Mouse (Mus musculus) gastrocnemius, postnatal 25 days (tissue): ENCODE data around the gene Gpatch2l. TPM values are rescaled to one million over a fixed set of nuclear protein-coding genes. Genes with fewer than 3 reads are reported as not detected.

Experiments
- DNase-seq: peaks from one replicate; pipeline ENCODE4 v3.0.0; 2022
- long read RNA-seq, 2 experiments: library from polyadenylated mRNA; stranded (forward); transcript quantifications; one replicate each; pipeline ENCODE4 v2.0.0; 2021
- total RNA-seq, 2 experiments: library from RNA; stranded (reverse); gene quantifications; 1 replicate in 1 of 2; 2 replicates in 1 of 2; pipeline ENCODE4 v1.2.3; 2021

The Gpatch2l gene
- total RNA-seq: 10 to 100 TPM; 10.7 to 10.8 TPM
- long read RNA-seq, experiment 1, full-length matches to known transcripts: 8 of 11 reads
- long read RNA-seq, experiment 1, partial matches to known transcripts: 1 of 11 reads
- long read RNA-seq, experiment 1, other reads (novel, unspliced or antisense): 2 of 11 reads
- long read RNA-seq, experiment 2, full-length matches to known transcripts: 2 of 3 reads
- long read RNA-seq, experiment 2, partial matches to known transcripts: 0 of 3 reads
- long read RNA-seq, experiment 2, other reads (novel, unspliced or antisense): 1 of 3 reads

DNA sequence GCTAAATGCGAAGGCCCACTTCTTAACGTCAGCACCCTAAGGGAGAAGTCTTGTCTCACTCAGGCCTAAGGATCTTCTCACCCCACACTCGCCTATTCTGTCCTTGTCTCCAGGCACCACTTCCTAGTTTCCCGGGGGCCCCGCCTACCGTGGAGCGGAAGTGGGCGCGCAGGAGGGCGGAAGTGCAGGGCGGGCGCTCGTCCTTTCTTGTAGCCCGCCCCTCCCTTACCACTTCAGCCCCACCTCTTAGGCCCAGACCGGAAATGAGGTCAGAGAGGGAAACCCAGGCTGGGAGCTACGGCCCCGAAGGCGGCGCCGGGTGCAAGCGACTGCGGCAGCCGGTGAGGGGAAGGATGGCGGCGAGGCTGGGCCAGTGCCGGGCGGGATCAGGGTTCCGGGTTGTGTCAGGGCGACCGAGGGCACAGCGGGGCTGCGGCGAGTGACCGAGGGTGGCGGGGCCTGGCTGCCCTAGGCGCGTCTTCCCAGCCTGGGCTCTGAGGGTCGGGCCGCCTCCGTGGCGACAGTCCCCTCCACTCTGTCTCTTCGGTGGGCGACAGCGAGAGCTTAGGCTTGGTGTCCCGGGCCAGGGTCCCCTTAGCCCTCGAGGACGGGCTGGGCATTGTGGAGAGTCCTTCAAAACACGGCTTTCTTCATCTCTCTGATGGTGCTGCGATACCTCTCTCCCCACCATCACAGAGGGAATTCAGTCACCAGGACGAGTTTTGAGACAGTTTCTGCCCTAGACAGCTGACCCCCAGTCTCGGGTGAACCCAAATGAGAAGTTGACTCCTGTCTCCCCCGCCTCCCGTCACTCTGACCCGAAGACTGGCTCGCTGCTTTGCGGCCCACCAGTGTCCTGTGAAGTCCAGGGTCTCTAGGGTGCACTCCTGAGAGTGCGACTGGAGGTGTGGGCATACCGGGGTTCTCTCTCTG is at the start of gene Gpatch2l:
Gpatch2l (plus strand) TSS at position 255 of the 933 bp plus-strand sequence.
- DNase-seq: peak; percentile 96

DNA sequence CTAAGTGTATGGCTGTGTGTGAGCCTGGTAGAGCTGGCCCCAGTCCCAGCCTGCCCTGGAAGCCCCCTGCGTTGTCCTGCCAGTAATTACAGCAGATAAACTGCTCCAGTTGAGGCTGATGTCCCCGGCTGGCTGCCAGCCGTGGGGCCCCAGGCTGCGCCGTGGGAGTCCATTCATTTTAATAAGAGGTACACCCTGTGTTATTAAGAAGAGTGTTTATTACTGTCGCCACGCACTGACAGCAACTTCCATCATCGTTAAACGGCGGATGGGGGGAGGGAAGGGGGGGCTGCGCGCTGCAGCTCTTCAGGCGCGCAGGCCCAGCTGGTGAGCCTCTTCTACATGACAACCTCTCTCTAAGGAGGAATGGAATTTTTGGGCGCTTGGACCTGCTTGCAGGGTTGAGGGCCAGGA is 49.6 kb upstream of the Gpatch2l start:
- no peak for DNase-seq

DNA sequence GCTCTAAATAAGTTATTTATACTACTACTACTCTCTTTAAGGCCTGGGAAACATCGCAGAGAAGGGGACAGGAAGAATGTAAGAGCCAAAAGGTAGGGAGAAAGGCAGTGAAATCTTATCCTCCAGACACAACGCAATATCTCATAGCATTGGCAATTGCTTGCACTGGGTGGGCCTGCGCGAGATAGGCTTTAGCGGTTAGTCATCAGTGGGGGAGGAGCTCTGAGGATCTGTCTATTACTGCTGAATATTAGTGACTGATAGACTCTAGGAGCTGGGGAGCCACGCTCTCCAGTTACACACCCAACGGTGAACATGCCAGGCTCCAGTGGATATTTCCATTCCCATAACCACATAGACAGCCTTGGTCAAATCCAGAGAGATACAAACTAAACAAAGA is 44.7 kb upstream of the Gpatch2l start:
- no peak for DNase-seq

DNA sequence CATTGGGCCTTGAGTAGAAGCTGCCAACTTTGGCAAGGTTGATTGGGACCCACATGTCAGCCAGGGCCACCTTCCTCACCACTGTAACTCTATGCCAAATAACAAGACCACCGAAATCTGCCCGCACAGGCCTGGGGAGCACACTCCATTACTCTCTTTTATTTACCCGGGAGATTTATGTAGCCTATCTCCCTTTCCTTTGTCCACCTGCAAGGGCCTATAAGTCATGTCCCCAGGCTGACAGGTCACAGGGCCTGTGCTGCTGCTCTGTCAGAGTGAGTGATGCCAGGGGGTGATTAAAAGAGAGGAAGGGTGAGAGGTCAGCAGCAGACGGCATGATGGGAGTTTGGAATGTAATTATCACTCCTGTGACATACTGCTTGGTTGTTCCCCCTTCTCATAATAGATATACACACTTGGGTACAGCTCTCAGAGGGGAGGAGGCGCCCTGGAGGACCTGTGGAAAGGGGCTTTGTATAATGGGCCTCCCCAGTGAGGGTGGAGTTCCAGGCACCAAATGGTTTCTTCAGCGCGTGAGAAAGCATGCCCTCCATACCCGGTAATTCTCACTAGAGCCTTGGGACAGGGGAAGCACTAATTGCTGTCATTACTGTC is 38.1 kb upstream of the Gpatch2l start:
- no peak for DNase-seq

DNA sequence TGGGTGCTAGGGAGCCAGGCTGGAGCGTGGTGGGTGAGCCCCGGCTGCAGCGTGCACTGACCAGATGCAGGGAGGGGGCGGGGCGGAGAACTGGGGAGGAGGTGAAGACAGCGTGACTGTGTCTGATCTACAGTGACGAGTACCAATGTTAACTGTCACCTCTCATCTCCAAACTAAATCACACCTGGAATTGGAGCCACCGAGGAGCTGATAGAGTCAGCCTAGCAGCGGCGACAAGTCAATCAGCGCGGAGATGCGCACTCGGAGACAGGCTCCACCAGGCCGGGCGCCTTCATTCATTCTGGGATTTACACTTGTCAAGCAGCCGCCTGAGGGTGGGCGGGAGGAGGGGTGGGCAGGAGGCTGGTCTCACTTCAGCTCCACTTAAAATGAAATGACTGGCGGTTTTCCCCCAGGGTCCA is 30.5 kb upstream of the Gpatch2l start:
- no peak for DNase-seq

DNA sequence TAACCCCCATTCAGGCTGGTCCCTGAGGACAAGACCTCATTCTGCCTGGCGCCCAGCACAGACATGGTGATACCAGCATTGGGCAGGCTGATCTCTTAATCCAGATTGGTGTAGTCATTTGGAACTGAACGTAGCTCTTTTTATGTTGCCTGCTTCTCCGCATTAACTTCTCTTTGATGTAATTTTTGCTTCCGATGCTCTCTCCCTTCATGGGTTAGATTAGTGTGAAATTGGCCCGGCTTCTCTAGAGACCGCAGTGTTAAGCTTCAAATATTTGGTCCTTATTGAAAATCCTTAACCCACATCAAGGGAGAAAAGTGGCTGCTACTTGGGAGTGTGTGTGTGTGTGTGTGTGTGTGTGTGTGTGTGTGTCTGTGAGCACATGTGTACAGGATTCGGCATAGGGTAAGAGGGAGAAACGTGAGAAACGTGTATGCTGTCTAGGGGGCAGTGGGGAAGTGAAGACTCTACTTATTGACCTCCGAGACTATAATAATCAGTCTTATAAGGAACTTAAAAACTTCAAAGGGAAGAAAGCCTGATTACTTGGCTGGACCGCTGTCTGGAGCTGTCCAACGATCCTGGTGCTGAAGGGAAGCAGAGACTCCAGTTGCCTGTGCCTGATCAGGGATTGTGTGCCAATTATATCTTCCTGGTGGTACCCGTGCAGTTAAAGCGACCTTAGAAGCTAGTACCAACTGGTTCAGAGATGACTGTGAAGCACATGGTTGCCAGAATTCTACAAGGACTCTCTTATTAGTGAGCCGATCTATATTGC is 28.8 kb upstream of the Gpatch2l start:
- no peak for DNase-seq

DNA sequence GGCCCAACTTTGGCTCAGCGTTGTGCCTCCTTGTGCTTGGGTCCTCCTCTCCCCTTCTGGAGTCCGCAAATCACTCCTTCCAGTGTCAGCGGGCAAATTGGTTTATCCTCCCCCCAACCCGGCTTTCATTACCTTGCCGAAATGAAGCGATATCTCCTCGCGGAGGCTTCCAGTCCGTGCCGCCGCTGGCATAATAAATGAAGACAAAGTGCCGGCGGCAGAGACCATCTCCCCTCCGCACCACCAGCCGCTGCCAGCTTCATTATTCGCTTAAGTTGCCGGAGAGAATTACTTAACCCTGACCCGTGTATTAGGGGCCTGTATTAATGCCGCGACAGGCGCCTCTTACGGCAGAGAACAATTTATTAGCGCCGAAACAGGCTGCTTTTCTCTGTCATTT is 27.5 kb upstream of the Gpatch2l start:
- DNase-seq: no peak

DNA sequence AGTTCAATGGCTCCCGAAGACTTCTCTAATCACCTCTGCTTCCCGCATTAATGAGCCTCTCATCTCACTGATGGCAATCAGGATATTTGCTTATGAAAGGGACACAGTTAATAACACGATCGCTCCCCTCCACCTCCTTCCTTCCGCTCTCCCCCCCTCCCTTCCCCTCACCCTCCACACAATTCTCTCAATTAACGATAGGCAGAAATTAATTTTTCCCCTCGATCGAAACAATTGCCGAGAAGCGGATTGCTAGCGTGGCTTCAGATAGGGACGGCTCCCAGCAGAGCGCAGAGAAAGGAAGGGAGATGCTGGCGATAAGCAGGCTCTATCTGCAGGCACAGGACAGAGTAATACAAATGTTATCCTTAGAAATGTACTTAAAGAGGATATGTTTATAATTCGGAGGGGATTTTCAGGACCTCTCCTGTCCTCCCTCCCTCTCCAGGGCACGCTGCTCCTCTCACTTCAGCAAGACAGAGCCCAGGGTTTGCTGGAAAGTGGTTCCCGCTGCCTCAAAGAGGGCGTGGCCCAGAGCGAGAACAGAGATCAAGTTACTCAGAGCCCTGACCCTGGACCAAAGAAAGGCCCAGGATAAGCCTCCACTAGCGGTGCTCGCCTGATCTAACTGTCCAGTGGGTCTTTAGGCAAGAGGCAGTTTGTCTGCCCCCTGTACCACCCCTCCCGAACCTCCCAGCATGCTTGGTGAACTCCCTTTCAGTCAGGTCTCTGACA is 24.8 kb upstream of the Gpatch2l start:
- DNase-seq: no peak

DNA sequence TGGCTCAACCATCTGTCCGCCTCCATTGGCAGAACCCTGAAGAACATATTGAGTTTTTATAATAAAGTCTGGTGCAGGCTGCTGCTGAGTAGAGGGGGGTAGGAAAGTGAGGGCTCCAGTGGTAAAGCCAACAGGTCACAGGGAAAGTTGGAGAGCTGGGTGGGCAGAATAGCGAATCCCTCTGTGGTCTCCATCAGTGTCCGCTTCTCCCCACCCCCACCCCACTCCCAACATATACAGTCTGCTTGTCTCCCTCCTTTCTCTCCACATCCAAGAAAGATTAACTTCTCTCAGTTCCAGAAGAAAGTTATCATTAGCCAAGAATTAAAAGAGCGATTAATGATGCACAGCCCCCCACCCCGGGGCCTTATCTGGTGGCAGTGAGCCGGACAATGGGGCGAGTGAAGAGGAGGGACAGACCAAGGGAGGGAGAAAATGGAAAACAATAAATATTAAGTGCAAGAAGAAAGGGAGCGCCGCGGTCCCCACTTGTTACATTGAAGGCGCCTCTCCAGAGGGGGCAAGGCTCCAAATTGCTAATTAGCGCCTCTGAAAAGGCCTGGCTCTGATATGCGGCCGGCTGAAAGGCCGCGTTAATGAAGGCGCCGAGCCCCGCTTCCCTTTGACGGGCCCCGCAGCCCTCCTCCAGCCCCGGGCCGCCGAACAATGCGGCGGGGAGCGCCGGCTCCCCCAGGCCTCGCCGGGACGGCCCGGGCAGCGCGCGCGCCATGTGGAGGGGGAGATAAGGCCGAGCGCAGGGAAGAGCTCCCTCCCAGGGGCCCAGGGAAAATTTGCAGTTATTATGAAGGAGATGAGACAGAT is 21.2 kb upstream of the Gpatch2l start:
- no peak for DNase-seq

DNA sequence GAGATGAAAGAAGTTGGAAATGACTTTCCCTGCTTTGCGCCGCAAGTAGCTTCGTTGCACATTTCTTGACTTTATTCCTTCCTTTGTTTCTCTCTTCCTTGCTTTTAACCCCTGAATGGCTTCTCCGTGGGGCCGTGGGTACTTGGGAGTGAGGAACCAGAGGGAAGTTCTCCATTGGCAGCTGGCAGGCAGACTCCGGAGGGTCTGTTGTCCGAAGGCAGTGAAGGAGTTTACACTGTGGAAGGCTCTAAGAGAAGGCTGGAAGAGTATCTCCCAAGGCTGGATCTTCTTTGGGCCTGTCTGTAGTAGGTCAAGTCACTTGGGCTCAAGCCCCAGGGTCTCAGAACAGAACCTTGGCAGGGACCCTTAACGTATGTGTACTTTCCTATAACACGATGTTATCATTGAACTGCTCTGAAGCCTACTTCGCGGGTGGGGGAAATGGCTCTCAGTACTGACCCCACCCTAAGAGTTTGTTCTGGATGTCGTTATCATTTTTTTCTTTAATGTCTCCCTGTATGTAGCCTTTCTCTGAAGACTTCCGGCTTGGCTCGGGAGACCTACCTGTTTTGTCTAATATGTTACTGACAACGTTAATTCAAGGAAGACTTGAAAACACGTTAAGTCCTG is 20.5 kb upstream of the Gpatch2l start:
- no peak for DNase-seq

DNA sequence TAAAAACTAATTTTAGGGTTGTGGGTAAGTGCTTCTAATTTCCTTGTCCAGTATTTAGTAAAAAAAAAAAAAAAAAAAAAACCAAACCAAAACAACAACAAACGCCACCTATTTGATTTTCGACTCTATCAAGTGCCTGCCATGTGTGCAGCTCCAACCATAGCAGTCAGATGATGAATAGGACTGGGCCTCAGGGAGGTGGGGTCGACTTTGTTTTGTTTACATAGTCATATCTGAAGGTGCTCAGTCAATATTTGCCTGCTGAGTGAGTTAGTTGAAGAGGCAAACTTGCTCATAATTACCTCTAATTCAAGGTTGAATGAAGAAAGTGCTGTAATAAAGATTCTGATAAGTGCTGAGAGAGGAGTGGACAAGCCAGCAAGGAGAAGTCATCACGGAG is 7.4 kb upstream of the Gpatch2l start:
- no peak for DNase-seq

DNA sequence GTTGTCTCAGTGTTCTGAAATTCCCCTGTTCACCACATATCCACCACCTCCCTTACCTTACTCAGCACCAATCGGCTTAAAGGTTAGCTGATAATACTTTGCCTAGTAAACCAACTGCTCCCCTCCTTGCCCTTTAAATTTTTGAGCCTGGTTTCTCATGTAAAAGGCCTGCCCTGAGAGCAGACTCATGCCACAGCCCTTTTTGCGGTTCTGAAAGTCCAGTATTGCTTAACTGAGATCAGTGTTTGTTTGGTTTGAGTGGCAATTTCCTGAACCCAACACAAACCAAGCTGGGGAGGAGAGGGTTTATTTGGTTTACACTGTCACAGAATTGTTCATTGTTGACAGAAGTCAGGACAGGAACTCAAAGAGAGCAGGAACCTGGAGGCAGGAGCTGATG is 2.9 kb upstream of the Gpatch2l start:
- DNase-seq: no peak

DNA sequence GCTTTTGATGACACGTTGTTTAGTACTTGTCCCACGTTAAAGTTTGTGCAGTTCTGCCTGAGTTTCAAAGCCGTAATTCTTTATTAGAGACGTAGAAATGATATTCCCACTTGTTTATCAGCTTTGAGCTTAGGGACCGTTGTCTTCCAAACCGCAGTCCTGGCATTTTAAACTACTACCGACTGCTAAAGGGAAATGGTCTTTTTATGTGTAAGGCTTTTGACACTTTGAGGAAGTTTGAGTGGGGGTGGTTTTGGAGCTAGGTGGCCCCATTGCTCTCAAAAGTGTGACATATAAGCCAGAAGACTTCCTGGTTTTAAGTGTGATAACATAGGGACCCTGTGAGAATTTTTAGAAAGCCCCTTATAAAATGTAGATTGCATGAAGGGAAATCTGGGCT is 905 bp downstream of the Gpatch2l start:
- no peak for DNase-seq

DNA sequence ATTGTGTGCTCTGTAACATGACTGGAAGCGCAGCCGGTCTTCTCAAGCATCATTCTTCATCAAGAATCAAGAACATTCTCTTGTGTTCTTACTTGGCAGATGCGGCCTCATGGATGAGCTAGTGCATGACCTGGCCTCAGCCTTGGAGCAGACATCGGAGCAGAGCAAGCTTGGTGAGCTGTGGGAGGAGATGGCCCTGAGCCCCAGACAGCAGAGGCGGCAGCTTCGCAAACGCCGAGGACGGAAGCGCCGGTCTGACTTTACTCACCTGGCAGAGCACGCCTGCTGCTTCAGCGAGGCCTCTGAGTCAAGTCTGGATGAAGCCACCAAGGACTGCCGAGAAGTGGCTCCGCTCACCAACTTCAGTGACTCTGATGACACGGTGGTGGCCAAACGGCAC is 2.3 kb downstream of the Gpatch2l start:
- DNase-seq: no peak

DNA sequence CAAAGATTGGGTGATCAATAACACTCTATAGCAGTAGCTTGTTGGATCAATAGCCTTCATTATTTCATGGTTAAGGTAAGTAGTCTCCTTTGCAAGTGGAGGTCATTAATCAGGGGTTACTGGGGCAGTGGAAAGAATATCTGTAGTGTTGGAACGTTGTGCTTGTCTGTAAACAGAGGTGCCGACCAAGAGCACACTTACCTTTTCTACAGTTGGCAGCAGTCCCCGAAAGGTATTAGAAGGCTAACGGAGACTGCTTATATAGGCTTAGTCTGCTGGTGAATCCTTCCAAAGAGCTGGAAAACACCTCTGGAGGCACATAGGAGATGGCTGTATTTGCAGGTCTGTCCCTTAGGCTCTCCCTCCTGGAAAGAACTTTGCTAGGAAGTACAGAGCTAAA is 8.5 kb downstream of the Gpatch2l start:
- no peak for DNase-seq

DNA sequence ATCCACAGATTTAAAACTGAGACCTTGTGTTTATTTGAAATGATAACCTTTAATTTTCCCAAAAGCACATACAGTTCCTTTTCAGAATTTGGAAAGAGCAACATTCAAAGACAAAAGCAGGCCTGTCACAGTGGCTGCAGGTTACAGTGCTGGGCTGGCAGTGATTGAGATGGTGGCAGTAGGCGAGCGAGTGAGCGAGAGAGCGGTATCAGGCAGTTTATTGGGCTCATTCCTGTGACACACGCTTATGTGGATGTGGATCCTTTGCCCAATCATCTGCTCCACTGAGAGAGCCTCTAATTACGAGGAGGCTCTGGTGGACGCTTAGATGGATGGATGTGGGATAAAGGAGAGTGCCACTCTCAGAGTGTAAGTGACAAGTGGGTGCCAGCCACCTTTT is 13.3 kb downstream of the Gpatch2l start:
- DNase-seq: no peak

DNA sequence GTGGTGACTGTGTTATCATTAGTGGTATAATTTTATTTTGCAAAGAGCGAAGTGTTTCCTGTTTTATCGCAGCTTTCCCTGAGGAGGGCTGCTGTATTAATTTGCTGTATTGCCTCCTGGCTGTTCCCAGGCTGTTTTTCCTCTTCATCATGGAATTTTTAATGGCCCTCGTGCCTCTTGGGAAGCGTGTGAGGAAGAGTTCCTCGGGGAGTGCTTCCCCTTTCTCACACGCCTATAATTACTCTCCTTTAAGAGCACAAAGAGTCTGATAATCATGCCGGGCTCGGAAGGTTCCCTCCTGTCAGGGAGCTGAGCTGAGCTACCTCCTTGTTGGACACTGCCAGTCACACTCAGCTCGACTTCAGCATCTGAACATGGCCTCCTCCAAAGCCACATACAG is 30.0 kb downstream of the Gpatch2l start:
- no peak for DNase-seq

DNA sequence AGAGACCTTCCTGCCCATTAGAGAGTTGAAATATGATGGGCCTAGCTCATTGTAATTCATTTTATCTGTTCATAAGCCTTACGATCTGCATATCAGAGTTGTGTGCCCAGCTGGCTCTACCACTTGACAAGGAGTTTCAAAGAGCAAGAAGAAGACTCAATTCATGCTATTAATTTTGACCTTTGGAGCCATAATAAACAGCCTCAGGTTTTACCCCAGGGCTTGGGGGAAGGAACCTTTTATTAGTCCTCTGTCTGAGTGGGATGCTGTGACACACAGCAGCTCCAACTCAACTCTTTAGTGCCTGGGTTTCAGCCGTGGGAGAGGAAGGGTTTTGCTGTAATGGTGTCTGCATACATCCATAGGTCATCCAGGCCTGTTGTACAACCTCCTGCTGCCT is 32.6 kb downstream of the Gpatch2l start:
- no peak for DNase-seq

DNA sequence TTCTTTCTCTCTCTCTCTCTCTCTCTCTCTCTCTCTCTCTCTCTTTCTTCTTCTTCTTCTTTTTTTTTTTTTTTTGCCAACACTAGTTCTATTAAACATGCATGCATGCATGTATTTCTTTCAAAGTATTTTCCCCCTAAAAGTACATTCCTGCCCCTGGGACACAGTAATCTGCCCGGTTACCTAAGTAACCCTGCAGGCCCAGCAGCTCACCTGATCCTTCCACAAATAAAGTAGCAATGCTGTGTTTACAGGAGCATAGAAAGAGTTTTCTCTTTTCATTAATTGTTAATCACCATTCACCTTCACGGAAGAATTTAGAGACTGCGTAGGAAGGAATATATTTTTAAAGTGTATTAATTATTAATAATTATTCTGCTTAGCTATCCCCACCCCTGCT is 34.1 kb downstream of the Gpatch2l start:
- DNase-seq: no peak

DNA sequence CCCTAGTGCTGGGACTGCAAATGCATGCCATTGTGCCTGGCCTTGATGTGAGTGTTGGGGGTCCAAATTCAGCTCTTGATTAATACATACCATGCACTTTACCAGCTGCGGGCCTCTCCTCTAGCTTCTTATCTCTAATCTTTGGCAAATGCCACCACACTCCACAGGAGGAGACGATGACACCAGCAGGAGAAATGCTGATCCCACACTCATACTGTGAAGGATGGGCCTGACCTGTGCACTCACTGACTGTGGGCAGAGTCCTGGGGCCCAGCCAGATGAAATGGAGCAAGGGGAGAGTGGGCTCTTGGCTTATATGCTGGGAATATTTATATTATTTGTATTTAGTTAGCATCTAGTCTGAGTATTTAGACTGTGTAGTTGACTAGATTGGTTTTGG is 34.8 kb downstream of the Gpatch2l start:
- DNase-seq: no peak
